Mouse (Mus musculus) heart, adult 2 months (tissue): ENCODE measurements around the gene Tmco5b. TPM values are rescaled to one million over a fixed set of nuclear protein-coding genes. Genes with fewer than 3 reads are reported as not detected.

Experiments used
- DNase-seq, 2 experiments: peaks; one replicate each; pipeline ENCODE4 v3.0.0; 2021
- H3K27ac ChIP-seq: fragments of 200-600 bp; 2 replicates; pipeline ENCODE4 v1.8.1; 2022
- H3K27me3 ChIP-seq: fragments of 200-500 bp; 2 replicates; pipeline ENCODE4 v1.6.1; 2012; ENCODE audit warnings: mild to moderate bottlenecking, low read length, inconsistent platforms, mixed read lengths; ENCODE audit not compliant: control insufficient read depth, insufficient read depth
- H3K36me3 ChIP-seq: fragments of 200-500 bp; 2 replicates; pipeline ENCODE4 v1.6.1; 2012; ENCODE audit warnings: low read length, inconsistent platforms; ENCODE audit not compliant: control insufficient read depth, insufficient read depth
- H3K4me1 ChIP-seq: fragments of 200-500 bp; 2 replicates; pipeline ENCODE4 v1.6.1; 2011; ENCODE audit warnings: low read length; ENCODE audit not compliant: control insufficient read depth, insufficient read depth
- H3K4me3 ChIP-seq: fragments of 200-600 bp; 2 replicates; pipeline ENCODE4 v1.8.1; 2022
- H3K79me2 ChIP-seq: fragments of 200-500 bp; replicated peaks from 2 replicates; pipeline ENCODE4 v1.6.1; 2012; ENCODE audit warnings: mild to moderate bottlenecking, inconsistent platforms, low read length, moderate library complexity, mixed read lengths; ENCODE audit not compliant: control insufficient read depth, insufficient read depth
- H3K9ac ChIP-seq: fragments of 200-500 bp; 2 replicates; pipeline ENCODE4 v1.6.1; 2012; ENCODE audit warnings: low read depth, mild to moderate bottlenecking, control low read depth, inconsistent platforms, low read length, mixed read lengths
- CTCF ChIP-seq: fragments of 200-600 bp; IDR thresholded peaks from 2 replicates; pipeline ENCODE4 v1.8.1; 2022; ENCODE audit warnings: antibody characterized with exemption, mild to moderate bottlenecking, moderate library complexity
- EP300 ChIP-seq: fragments of 200-500 bp; IDR thresholded peaks from 2 replicates; pipeline ENCODE4 v1.6.1; 2011; ENCODE audit warnings: low read depth, low read length, control low read depth; ENCODE audit not compliant: insufficient read depth
- POLR2A ChIP-seq: fragments of 200-500 bp; IDR thresholded peaks from 2 replicates; pipeline ENCODE4 v1.6.1; 2011; ENCODE audit warnings: mild to moderate bottlenecking, low read depth, low read length, control low read depth; ENCODE audit not compliant: insufficient read depth
- WGBS: fragments of 180-500 bp; shearing (Covaris S2); methylation state at CpG from one replicate; pipeline ENCODE4 v1.1.7; 2018; 5-methylcytosine and 5-hydroxymethylcytosine counted together
- intact Hi-C: fragments of 180-260 bp; cut with DNase I; formaldehyde crosslinking; loops from one replicate; pipeline ENCODE4 v1.15.1; 2025
- polyA plus RNA-seq: library from polyadenylated mRNA; depleted of rRNA; stranded (reverse); fragments of >200 nt; gene quantifications from 2 replicates; pipeline ENCODE4 v1.2.3, GENCODE M21; 2012; rRNA removed
- total RNA-seq, 2 experiments: library from RNA; stranded (reverse); gene quantifications; 2 replicates each; pipeline ENCODE4 v1.2.3; 2021

Tmco5b gene
- total and polyA plus RNA-seq, 3 experiments = not detected

- Histone ChIP-seq H3K4me3 (no peak overlapping the region), H3K79me2 (no peaks in the 10 kb centered on the region), H3K9ac (no peak overlapping the region), H3K27ac (no peak overlapping the region), H3K4me1 (no peaks in the 10 kb centered on the region), H3K27me3 (no peaks in the 10 kb centered on the region), H3K36me3 (no peaks in the 10 kb centered on the region)
- TF ChIP-seq POLR2A (no peak), EP300 (no peak), CTCF (no peak)
- WGBS = 85% methylated on average over 3 of the region's 3 CpGs
- intact Hi-C loops = no loop called here
- DNase-seq = no peak
These were observed 25.7 kb downstream of the Tmco5b start for GRCm38 (mm10) chr2:113311211-113311610.

- 27% methylated on average over 7 of the region's 7 CpGs for WGBS
- Histone ChIP-seq H3K79me2 (no peaks in the 10 kb centered on the region), H3K4me3 (no peak overlapping the region), H3K9ac (no peak overlapping the region), H3K27me3 (no peaks in the 10 kb centered on the region), H3K36me3 (no peaks in the 10 kb centered on the region), H3K27ac (no peak overlapping the region), H3K4me1 (no peaks in the 10 kb centered on the region)
- no peak for TF ChIP-seq POLR2A
- no peak for TF ChIP-seq EP300
- TF ChIP-seq CTCF = no peak
- peak; percentile 14 to 25 for DNase-seq
- intact Hi-C loops = no loop called here
These were observed 37.5 kb downstream of the Tmco5b start for GRCm38 (mm10) chr2:113323016-113323415.

- DNase-seq = no peak
- H3K27ac ChIP-seq = no peak overlapping the region
- H3K9ac ChIP-seq = no peak overlapping the region
- no peaks in the 10 kb centered on the region for H3K4me1 ChIP-seq
- no peak for TF ChIP-seq CTCF
- TF ChIP-seq EP300 = no peak
- TF ChIP-seq POLR2A = no peak
- 57% methylated on average over 9 of the region's 9 CpGs for WGBS
- H3K27me3 ChIP-seq = no peaks in the 10 kb centered on the region
- no peak overlapping the region for H3K4me3 ChIP-seq
- no peaks in the 10 kb centered on the region for H3K79me2 ChIP-seq
- no peaks in the 10 kb centered on the region for H3K36me3 ChIP-seq
- intact Hi-C loops = no loop called here
These were observed 48.4 kb downstream of the Tmco5b start for GRCm38 (mm10) chr2:113333799-113334541.

GRCm38 (mm10) chr2:113335561-113336294 lies 50.2 kb downstream of the Tmco5b start:
- Histone ChIP-seq H3K4me3 (no peak overlapping the region), H3K27ac (no peak overlapping the region), H3K27me3 (no peaks in the 10 kb centered on the region), H3K9ac (no peak overlapping the region), H3K4me1 (no peaks in the 10 kb centered on the region), H3K36me3 (no peaks in the 10 kb centered on the region), H3K79me2 (no peaks in the 10 kb centered on the region)
- intact Hi-C loops = no loop called here
- TF ChIP-seq POLR2A (no peak), EP300 (no peak), CTCF (no peak)
- no peak for DNase-seq
- 79% methylated on average over 3 of the region's 3 CpGs for WGBS

- H3K27me3 ChIP-seq = no peaks in the 10 kb centered on the region
- no peaks in the 10 kb centered on the region for H3K4me1 ChIP-seq
- no peak overlapping the region for H3K9ac ChIP-seq
- H3K79me2 ChIP-seq = no peaks in the 10 kb centered on the region
- 91% methylated on average over 2 of the region's 2 CpGs for WGBS
- intact Hi-C loops = no loop called here
- no peak overlapping the region for H3K4me3 ChIP-seq
- no peak for DNase-seq
- TF ChIP-seq EP300 = no peak
- no peaks in the 10 kb centered on the region for H3K36me3 ChIP-seq
- no peak overlapping the region for H3K27ac ChIP-seq
These were observed 59.0 kb downstream of the Tmco5b start for GRCm38 (mm10) chr2:113344536-113344935.

Other genes starting within 250 kb of the Tmco5b start
- gene Ryr3, start 68.6 kb upstream of the Tmco5b start, total RNA-seq = 1 to 10 TPM in 1 of 2 experiments, under 1 TPM in 1; 0.93 to 1.1 TPM
- 1.00 and 1.5 TPM in 2 replicates for gene Ryr3, start 68.6 kb upstream of the Tmco5b start, polyA plus RNA-seq
- gene Fmn1, start 42.0 kb downstream of the Tmco5b start, total RNA-seq = 10 to 100 TPM; 26.4 to 33.8 TPM
- 0.20 and 0.47 TPM in 2 replicates for gene Fmn1, start 42.0 kb downstream of the Tmco5b start, polyA plus RNA-seq